Mouse (Mus musculus) telencephalon, adult 2 months (tissue): ENCODE data around the gene Ncstn.

ENCODE experiments used
- DNase-seq: peaks from one replicate; pipeline ENCODE4 v3.0.0-alpha.2; 2011; ENCODE audit warnings: low read depth, low spot score

Ncstn gene

GRCm38 (mm10) chr1:172072604-172073003 is 10.0 kb downstream of the Ncstn start:
- no peak for DNase-seq

GRCm38 (mm10) chr1:172071556-172071955 is 11.0 kb downstream of the Ncstn start:
- no peak for DNase-seq

GRCm38 (mm10) chr1:172070227-172070626 is 12.4 kb downstream of the Ncstn start:
- no peak for DNase-seq

GRCm38 (mm10) chr1:172064613-172065141 is 17.9 kb downstream of the Ncstn start:
- no peak for DNase-seq

- no peak for DNase-seq
Observed at GRCm38 (mm10) chr1:172063291-172064023, 19.1 kb downstream of the Ncstn start.

- DNase-seq: no peak
Observed at GRCm38 (mm10) chr1:172062101-172062500, 20.5 kb downstream of the Ncstn start.

- DNase-seq: no peak
Observed at GRCm38 (mm10) chr1:172061217-172061616, 21.4 kb downstream of the Ncstn start.

GRCm38 (mm10) chr1:172060659-172061058 is 21.9 kb downstream of the Ncstn start:
- no peak for DNase-seq

GRCm38 (mm10) chr1:172058874-172059273 is 23.7 kb downstream of the Ncstn start:
- DNase-seq: no peak

GRCm38 (mm10) chr1:172058321-172058720 is 24.3 kb downstream of the Ncstn start:
- DNase-seq: no peak

GRCm38 (mm10) chr1:172057491-172057921 is 25.1 kb downstream of the Ncstn start, which contains the start of gene Nhlh1:
TSS of gene Nhlh1 (minus strand) at chr1:172057573.
- no peak for DNase-seq

- peak; percentile 44 for DNase-seq
Observed at GRCm38 (mm10) chr1:172056251-172056650, 26.3 kb downstream of the Ncstn start.

- no peak for DNase-seq
Observed at GRCm38 (mm10) chr1:172053541-172054440, 28.8 kb downstream of the Ncstn start.

- DNase-seq: no peak
Observed at GRCm38 (mm10) chr1:172052766-172053279, 29.8 kb downstream of the Ncstn start.

GRCm38 (mm10) chr1:172049131-172049782 is 33.3 kb downstream of the Ncstn start:
- DNase-seq: no peak

GRCm38 (mm10) chr1:172048241-172048734 is 34.3 kb downstream of the Ncstn start:
- DNase-seq: no peak

GRCm38 (mm10) chr1:172046938-172047337 is 35.7 kb downstream of the Ncstn start:
- DNase-seq: no peak

GRCm38 (mm10) chr1:172046410-172046809 is 36.2 kb downstream of the Ncstn start:
- DNase-seq: no peak

GRCm38 (mm10) chr1:172029914-172030313 is 52.7 kb downstream of the Ncstn start:
- DNase-seq: no peak

- no peak for DNase-seq
Observed at GRCm38 (mm10) chr1:172028394-172029275, 54.0 kb downstream of the Ncstn start, which contains the start of gene Vangl2. TSS of gene Vangl2 (minus strand) at chr1:172028444.
